ENCODE assay signal across 10 mouse cellular contexts in the genomic region with DNA sequence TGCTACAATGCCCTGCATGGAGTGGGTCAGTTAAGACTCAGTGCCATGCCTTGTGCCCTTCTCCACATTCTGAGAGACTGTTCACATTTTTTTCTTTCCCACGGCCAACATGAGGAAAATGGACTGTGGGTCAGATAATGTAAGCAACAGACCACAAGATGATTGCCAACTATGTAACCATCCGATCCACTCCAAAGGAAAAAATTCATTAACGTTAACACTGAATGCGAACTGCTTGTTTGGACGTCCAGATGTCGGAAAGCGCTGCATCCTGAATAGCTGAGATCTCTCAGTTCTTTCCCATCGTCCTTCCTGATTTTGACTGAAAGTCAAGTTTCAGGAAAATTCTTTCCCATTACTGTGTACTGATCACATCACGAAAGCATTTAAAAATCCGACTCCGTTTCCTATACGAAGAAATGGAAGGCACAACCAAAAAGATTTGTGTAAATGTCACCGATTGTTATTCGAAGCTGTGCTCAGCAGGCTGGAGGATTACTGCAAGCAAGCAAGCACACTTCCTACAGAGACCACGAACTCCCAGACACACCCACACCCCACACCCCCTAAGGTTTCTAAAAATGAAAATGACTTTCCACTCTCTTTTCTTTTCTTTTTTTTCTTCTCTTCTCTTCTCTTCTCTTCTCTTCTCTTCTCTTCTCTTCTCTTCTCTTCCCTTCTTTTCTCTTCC.
DNase-seq lines count a peak whose midpoint lies in the region; ATAC-seq lines count a peak whose summit lies in the region.
"Had no signal": no experiment of that assay in that cellular context is flagged by ENCODE, and none has a peak within 500 bp of the region (broad histone marks: within the 10 kb centered on the region; RNA-seq: fewer than 3 reads in every experiment).

No protein-coding gene starts in this region.

- H3K9me3 ChIP-seq in kidney, embryonic 15.5 days (replicated peaks), result no peaks in the 10 kb centered on the region
- no peaks in the 10 kb centered on the region for H3K9me3 ChIP-seq in midbrain, embryonic 13.5 days

- no peaks in the 10 kb centered on the region for H3K36me3 ChIP-seq in kidney, embryonic 15.5 days
- H3K36me3 ChIP-seq in midbrain, embryonic 13.5 days, result no peaks in the 10 kb centered on the region

- H3K4me1 ChIP-seq in kidney, embryonic 15.5 days, result peaks cover 6% of the 10 kb centered on the region; the same call in 1 of the 2 replicates
- H3K4me1 ChIP-seq in midbrain, embryonic 13.5 days (replicated peaks), result peaks cover 8% of the 10 kb centered on the region; the same call in 1 of the 2 replicates

- no peak overlapping the region for H3K27ac ChIP-seq in kidney, embryonic 15.5 days
- no peak overlapping the region for H3K27ac ChIP-seq in midbrain, embryonic 13.5 days
- H3K27ac ChIP-seq: liver, embryonic 14.5 days had no signal

- no peak overlapping the region for H3K9ac ChIP-seq in kidney, embryonic 15.5 days
- H3K9ac ChIP-seq in midbrain, embryonic 13.5 days (replicated peaks), result no peak overlapping the region
- H3K9ac ChIP-seq: liver, embryonic 14.5 days had no signal

- WGBS in kidney, embryonic 15.5 days, result 26% methylated on average over 15 of the region's 15 CpGs
- WGBS in midbrain, embryonic 13.5 days, result 14% methylated on average over 15 of the region's 15 CpGs

- DNase-seq in kidney, adult 9 months, result no peak
- DNase-seq in R1 (ENCODE audit: low read depth, low spot score), result peak; percentile 80
- peak; percentile 63 for DNase-seq in fibroblast of lung, adult 2 months (ENCODE audit: low read depth)
- DNase-seq in adrenal gland, adult 18-20 months (ENCODE audit: low spot score in 2 of 2), result no peak
- no peak for DNase-seq in layer of hippocampus, adult 9-11 months
- DNase-seq in right cerebral cortex, postnatal 25 days, result no peak
- DNase-seq: gastrocnemius, postnatal 25 days had no signal

- peak overlapping the region; percentile 39 for H3K4me2 ChIP-seq in kidney, embryonic 15.5 days
- H3K4me2 ChIP-seq in midbrain, embryonic 13.5 days (replicated peaks), result peak overlapping the region; percentile 2; the same call in 1 of the 2 replicates

- no peak for ATAC-seq in kidney, embryonic 15.5 days (replicated peaks; ENCODE audit: low FRiP score)
- no peak for ATAC-seq in midbrain, embryonic 13.5 days

- H3K4me3 ChIP-seq in kidney, embryonic 15.5 days (replicated peaks), result no peak overlapping the region
- no peak overlapping the region for H3K4me3 ChIP-seq in midbrain, embryonic 13.5 days (replicated peaks)

- no peaks in the 10 kb centered on the region for H3K27me3 ChIP-seq in kidney, embryonic 15.5 days
- H3K27me3 ChIP-seq in midbrain, embryonic 13.5 days, result no peaks in the 10 kb centered on the region

Comparison
In these comparisons a context has a peak if more than half of its experiments do, and no peak if none do; other contexts are left out.
1. DNase-seq: peak in R1 (single experiment) and fibroblast of lung, adult 2 months (single experiment); none in kidney, adult 9 months (single experiment), adrenal gland, adult 18-20 months (0 of 2), layer of hippocampus, adult 9-11 months (single experiment) and right cerebral cortex, postnatal 25 days (single experiment).